Mouse (Mus musculus) intestine, postnatal 0 days (tissue): ENCODE results near the gene Socs7. TPM values are rescaled to one million over a fixed set of nuclear protein-coding genes. Genes with fewer than 3 reads are reported as not detected.

ENCODE experiments used
- ATAC-seq: fragments of 200-750 bp; cut with Nextera tagmentation; 2 replicates; pipeline ENCODE4 v1.8.0; 2017; ENCODE audit warnings: mild to moderate bottlenecking, moderate TSS enrichment, moderate library complexity
- H3K27ac ChIP-seq: fragments of 300-500 bp; sonication (generic); 2 replicates; pipeline ENCODE4 v1.5.1; 2014; ENCODE audit warnings: mild to moderate bottlenecking, low read depth, low read length, moderate library complexity
- H3K27me3 ChIP-seq: fragments of 300-500 bp; sonication (generic); replicated peaks from 2 replicates; pipeline ENCODE4 v1.6.1; 2014; ENCODE audit warnings: low read length, mixed read lengths; ENCODE audit not compliant: control insufficient read depth, insufficient read depth
- H3K36me3 ChIP-seq: fragments of 300-500 bp; sonication (generic); 2 replicates; pipeline ENCODE4 v1.6.1; 2014; ENCODE audit warnings: mild to moderate bottlenecking, moderate library complexity; ENCODE audit not compliant: control insufficient read depth, insufficient read depth
- H3K4me1 ChIP-seq: fragments of 300-500 bp; sonication (generic); replicated peaks from 2 replicates; pipeline ENCODE4 v1.6.1; 2014; ENCODE audit warnings: antibody characterized with exemption, low read length, mixed read lengths; ENCODE audit not compliant: control insufficient read depth, insufficient read depth
- H3K4me2 ChIP-seq: fragments of 300-500 bp; sonication (generic); replicated peaks from 2 replicates; pipeline ENCODE4 v1.6.1; 2014; ENCODE audit warnings: low read depth, mild to moderate bottlenecking, moderate library complexity
- H3K4me3 ChIP-seq: fragments of 300-500 bp; sonication (generic); 2 replicates; pipeline ENCODE4 v1.5.1; 2014; ENCODE audit warnings: low read depth, low read length
- H3K9ac ChIP-seq: fragments of 300-500 bp; sonication (generic); 2 replicates; pipeline ENCODE4 v1.6.1; 2014; ENCODE audit warnings: mild to moderate bottlenecking, low read depth, low read length
- H3K9me3 ChIP-seq: fragments of 300-500 bp; sonication (generic); 2 replicates; pipeline ENCODE4 v1.6.1; 2016; ENCODE audit warnings: mixed run types; ENCODE audit not compliant: control insufficient read depth
- CTCF ChIP-seq: sonication (generic); IDR thresholded peaks from 2 replicates; pipeline ENCODE4 v1.5.1; 2016; ENCODE audit warnings: low read depth, mild to moderate bottlenecking, control low read depth, antibody characterized with exemption, moderate library complexity
- WGBS: fragments of 180-500 bp; shearing (Covaris S2); extraction: QIAGEN DNeasy Blood & Tissue Kit; methylation state at CpG from one replicate; pipeline ENCODE4 v1.1.7; 2014; 5-methylcytosine and 5-hydroxymethylcytosine counted together
- polyA plus RNA-seq: library from polyadenylated mRNA; unstranded; fragments of >200 nt; fragmentation: Nextera tagmentation; extraction: Ambion mirVana; gene quantifications from 2 replicates; pipeline ENCODE4 v1.2.1, GENCODE M21; 2015

Gene Socs7
- polyA plus RNA-seq, 1 experiment from 2014 or later = 2.5 TPM

DNA sequence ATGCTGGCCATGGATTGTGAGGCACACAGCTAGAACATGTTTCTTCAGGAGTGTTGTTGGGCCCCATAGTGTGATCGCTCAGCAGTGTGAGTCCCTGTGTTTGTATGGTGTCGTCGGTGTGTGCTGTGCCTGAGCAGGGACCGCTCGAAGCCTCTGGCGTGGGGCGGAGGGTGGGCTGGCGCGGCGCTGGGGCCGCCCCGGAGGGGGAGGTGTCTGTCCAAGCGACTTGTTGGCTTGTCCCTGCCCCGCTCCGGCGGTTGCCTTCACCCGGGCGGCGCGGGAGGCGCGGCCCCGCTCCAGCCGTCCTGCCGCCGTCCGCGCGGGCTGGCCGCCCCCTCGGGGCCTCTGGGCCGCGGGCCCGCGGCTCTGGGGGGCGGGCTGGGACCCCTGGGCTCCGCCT, 77.6 kb downstream of the Socs7 start:
- no peak for TF ChIP-seq CTCF
- no peaks in the 10 kb centered on the region for H3K27me3 ChIP-seq
- no peak for ATAC-seq
- H3K4me3 ChIP-seq = peak overlapping the region; percentile 65
- H3K9me3 ChIP-seq = no peaks in the 10 kb centered on the region
- WGBS = under 1% methylated on average over 26 of the region's 37 CpGs
- H3K9ac ChIP-seq = peak overlapping the region; percentile 67
- H3K36me3 ChIP-seq = peaks cover 9% of the 10 kb centered on the region; the same call in 1 of the 2 replicates
- H3K4me2 ChIP-seq = peak overlapping the region; percentile 89
- H3K4me1 ChIP-seq = peaks cover 12% of the 10 kb centered on the region
- peak overlapping the region; percentile 74 for H3K27ac ChIP-seq

DNA sequence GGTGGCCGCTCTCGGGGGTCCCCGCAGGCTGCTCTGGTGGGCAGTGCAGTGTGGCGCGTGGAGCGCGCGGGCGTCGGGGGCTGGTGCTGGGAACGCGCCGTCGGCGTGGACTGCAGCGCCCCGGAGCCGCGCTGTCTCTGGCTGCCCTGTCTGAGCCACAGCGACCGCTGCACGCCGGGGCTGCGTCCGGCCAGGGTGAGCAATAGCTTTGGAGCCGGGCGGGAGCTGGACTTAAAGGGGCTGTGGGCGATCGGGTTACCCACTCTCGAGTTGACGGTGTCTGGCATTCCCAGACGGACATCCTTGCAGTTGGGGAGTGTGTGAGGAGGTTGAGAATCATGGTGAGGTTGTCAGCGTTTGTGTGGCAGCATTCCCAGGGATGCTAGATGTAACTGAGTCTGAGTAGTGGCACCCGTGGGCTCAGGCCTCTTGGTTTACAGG, 78.1 kb downstream of the Socs7 start:
- Histone ChIP-seq H3K4me3 (peak overlapping the region; percentile 65), H3K4me1 (peaks cover 12% of the 10 kb centered on the region), H3K9ac (peak overlapping the region; percentile 67), H3K9me3 (no peaks in the 10 kb centered on the region), H3K4me2 (peak overlapping the region; percentile 89), H3K36me3 (peaks cover 14% of the 10 kb centered on the region; the same call in 1 of the 2 replicates), H3K27ac (peak overlapping the region; percentile 74), H3K27me3 (no peaks in the 10 kb centered on the region)
- ATAC-seq = no peak
- no peak for TF ChIP-seq CTCF
- 2% methylated on average over 34 of the region's 34 CpGs for WGBS

DNA sequence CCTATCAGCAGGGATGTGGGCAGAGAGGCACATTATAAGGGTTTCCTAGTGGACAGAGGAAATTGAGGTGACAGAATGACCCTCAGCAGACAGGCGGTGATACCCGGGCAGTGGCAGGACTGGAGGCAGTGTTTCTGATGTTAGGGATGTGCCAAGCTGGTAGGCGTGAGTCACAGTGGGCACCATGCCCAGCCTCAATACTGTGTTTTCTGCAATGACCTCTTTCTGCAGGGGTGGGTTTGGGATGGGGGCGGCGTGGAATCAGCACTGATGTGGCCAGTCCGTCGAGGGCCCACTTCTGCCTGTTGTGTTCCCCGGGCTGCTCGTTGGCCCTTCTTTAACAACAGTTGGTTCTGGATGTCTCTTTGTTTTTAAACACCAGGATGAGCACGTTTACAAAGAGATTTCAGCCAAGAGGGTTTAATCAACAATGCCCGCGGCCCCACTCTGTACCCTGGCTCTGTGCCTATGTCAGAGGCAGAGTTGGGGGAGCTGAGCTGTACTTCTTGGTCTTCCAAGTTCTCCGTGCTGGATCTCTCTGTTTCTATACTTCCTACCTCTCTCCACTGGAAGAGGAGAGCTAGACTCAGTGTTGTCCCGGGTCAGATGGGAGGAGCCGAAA, 78.8 kb downstream of the Socs7 start:
- Histone ChIP-seq H3K27ac (0 out of 2 replicates have a peak overlapping the region, but pooled peaks have one; percentile 74), H3K36me3 (peaks cover 20% of the 10 kb centered on the region; the same call in 1 of the 2 replicates), H3K4me3 (peak overlapping the region; percentile 65), H3K9me3 (no peaks in the 10 kb centered on the region), H3K9ac (no peak overlapping the region), H3K4me1 (peaks cover 12% of the 10 kb centered on the region), H3K27me3 (no peaks in the 10 kb centered on the region), H3K4me2 (peak overlapping the region; percentile 89)
- ATAC-seq = no peak
- no peak for TF ChIP-seq CTCF
- 44% methylated on average over 15 of the region's 15 CpGs for WGBS

DNA sequence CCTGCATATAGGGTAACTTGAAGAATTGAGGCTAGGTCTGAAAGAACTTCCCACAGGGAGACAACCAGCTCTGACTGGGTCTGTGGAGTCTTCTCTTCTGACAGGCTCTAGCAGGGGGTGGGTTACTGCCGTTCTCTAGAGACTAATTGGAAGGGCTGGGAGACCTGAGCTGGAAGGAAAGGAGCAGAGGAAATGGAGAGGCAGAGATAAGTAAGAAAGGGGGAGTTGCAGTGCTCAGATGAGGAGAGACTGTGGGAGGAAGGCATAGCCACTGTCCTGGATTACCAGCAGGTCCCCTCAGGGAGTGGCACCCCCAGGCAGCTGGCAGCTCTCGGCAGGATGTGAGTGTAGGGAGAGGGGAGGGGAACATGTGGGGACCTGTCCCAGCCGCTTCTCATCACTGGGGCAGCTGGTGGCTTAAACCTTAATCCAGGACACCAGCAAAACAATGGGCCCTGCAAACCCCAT, 79.3 kb downstream of the Socs7 start:
- no peak for TF ChIP-seq CTCF
- peaks cover 12% of the 10 kb centered on the region for H3K4me1 ChIP-seq
- H3K27me3 ChIP-seq = no peaks in the 10 kb centered on the region
- no peak for ATAC-seq
- H3K9ac ChIP-seq = no peak overlapping the region
- H3K4me2 ChIP-seq = peak overlapping the region; percentile 89
- H3K36me3 ChIP-seq = peaks cover 20% of the 10 kb centered on the region; the same call in 1 of the 2 replicates
- 20% methylated on average over 3 of the region's 3 CpGs for WGBS
- no peaks in the 10 kb centered on the region for H3K9me3 ChIP-seq
- H3K4me3 ChIP-seq = peak overlapping the region; percentile 65
- no peak overlapping the region for H3K27ac ChIP-seq

DNA sequence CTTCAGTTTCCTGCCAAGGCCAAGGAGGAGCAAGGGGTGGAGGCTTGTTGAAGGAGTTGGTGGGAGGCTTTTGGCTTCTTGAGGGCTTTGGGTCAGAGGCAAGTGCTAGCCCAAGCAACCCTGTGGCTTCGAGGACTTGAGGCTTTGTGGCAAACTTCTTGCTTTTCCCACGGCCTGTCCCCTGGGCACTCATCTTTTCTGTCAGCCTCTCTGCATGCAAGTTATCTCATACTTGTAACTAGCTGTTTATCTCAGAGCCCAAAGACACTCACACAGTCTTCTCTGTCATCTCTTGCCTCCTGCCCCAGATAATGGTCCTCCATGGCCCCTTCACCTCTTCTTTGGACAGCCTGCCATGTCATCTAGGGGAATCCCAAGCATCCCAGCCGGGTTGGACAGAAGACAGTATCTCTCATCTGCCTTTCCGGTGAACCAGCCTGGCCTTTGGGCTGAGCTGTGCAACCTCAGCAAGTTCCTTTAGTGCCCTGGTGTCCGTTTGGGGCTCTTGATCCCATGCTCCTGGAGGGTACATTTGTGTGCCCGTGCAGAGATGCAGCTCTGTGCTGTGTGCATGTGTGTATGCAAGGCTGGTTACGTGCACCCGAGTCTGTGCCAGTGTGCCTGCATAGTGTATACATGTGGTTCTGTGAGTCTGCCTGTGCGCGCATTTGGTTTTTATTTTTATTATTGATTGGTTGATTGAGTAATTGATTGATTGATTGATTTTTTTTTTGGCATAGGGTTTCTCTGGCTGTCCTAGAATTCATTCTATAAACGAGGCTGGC, 80.7 kb downstream of the Socs7 start:
- no peak overlapping the region for H3K27ac ChIP-seq
- no peaks in the 10 kb centered on the region for H3K27me3 ChIP-seq
- TF ChIP-seq CTCF = no peak
- H3K36me3 ChIP-seq = peaks cover 20% of the 10 kb centered on the region; the same call in 1 of the 2 replicates
- no peak overlapping the region for H3K9ac ChIP-seq
- whole genome bisulfite sequencing = 84% methylated on average over 11 of the region's 11 CpGs
- peaks cover 8% of the 10 kb centered on the region; the same call in 1 of the 2 replicates for H3K4me1 ChIP-seq
- no peak for ATAC-seq
- H3K4me3 ChIP-seq = no peak overlapping the region
- H3K9me3 ChIP-seq = no peaks in the 10 kb centered on the region
- H3K4me2 ChIP-seq = no peak overlapping the region

DNA sequence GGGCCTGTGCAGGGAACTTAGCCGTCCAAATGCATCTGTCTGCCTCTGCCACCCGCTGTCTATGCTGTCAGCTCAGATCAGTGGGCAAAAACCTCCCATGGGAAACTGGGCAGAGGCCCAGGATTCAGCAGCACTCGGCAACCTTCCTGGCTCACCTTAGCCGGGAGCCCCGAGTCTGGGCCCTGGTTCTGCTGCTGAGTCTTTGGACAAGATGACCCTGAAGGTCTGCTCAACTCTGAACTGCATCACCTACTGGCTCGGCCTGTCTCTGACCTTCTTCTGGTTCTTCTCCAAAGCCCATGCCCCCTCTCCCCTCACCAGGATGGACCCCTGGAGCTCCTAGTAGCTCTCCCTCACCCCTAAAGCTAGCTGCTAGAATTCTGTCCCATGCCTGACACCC, 83.2 kb downstream of the Socs7 start:
- Histone ChIP-seq H3K4me2 (no peak overlapping the region), H3K27me3 (no peaks in the 10 kb centered on the region), H3K9ac (no peak overlapping the region), H3K27ac (no peak overlapping the region), H3K9me3 (no peaks in the 10 kb centered on the region), H3K36me3 (peaks cover 30% of the 10 kb centered on the region; the same call in 1 of the 2 replicates), H3K4me1 (peaks cover 8% of the 10 kb centered on the region; the same call in 1 of the 2 replicates), H3K4me3 (no peak overlapping the region)
- no peak for ATAC-seq
- no peak for TF ChIP-seq CTCF
- WGBS = 74% methylated on average over 6 of the region's 6 CpGs
